Mouse (Mus musculus) kidney, embryonic 14.5 days (tissue): ENCODE measurements around the gene Megf8. TPM values are rescaled to one million over a fixed set of nuclear protein-coding genes. Genes with fewer than 3 reads are reported as not detected.

ENCODE experiments used
- ATAC-seq: fragments of 200-750 bp; cut with Nextera tagmentation; 2 replicates; pipeline ENCODE4 v1.8.0; 2017; ENCODE audit warnings: moderate number of reproducible peaks, mild to moderate bottlenecking, moderate TSS enrichment, moderate library complexity; ENCODE audit not compliant: low FRiP score, low TSS enrichment
- H3K27ac ChIP-seq: fragments of 300-500 bp; sonication (generic); 2 replicates; pipeline ENCODE4 v1.5.1; 2014; ENCODE audit warnings: low read depth, mild to moderate bottlenecking, low read length, moderate library complexity, mixed read lengths
- H3K27me3 ChIP-seq: fragments of 300-500 bp; sonication (generic); 2 replicates; pipeline ENCODE4 v1.6.1; 2014; ENCODE audit warnings: mild to moderate bottlenecking, low read length; ENCODE audit not compliant: control insufficient read depth, insufficient read depth
- H3K36me3 ChIP-seq: fragments of 300-500 bp; sonication (generic); 2 replicates; pipeline ENCODE4 v1.6.1; 2014; ENCODE audit warnings: low read length, mixed read lengths; ENCODE audit not compliant: control insufficient read depth, insufficient read depth
- H3K4me1 ChIP-seq: fragments of 300-500 bp; sonication (generic); 2 replicates; pipeline ENCODE4 v1.6.1; 2014; ENCODE audit warnings: low read length, mixed read lengths; ENCODE audit not compliant: control insufficient read depth, insufficient read depth
- H3K4me2 ChIP-seq: fragments of 300-500 bp; sonication (generic); replicated peaks from 2 replicates; pipeline ENCODE4 v1.6.1; 2014; ENCODE audit warnings: low read depth, mild to moderate bottlenecking, low read length
- H3K4me3 ChIP-seq: fragments of 300-500 bp; sonication (generic); 2 replicates; pipeline ENCODE4 v1.5.1; 2014; ENCODE audit warnings: mild to moderate bottlenecking, low read length
- H3K9ac ChIP-seq: fragments of 300-500 bp; sonication (generic); 2 replicates; pipeline ENCODE4 v1.6.1; 2014; ENCODE audit warnings: low read depth, mild to moderate bottlenecking, low read length, moderate library complexity
- H3K9me3 ChIP-seq: fragments of 300-500 bp; sonication (generic); 2 replicates; pipeline ENCODE4 v1.6.1; 2016; ENCODE audit warnings: low read length; ENCODE audit not compliant: control insufficient read depth
- WGBS: fragments of 180-500 bp; shearing (Covaris S2); extraction: QIAGEN DNeasy Blood & Tissue Kit; methylation state at CpG from one replicate; pipeline ENCODE4 v1.1.7; 2014; 5-methylcytosine and 5-hydroxymethylcytosine counted together
- polyA plus RNA-seq: library from polyadenylated mRNA; unstranded; fragments of >200 nt; fragmentation: Nextera tagmentation; extraction: Ambion mirVana; gene quantifications from 2 replicates; pipeline ENCODE4 v1.2.1, GENCODE M21; 2014

The Megf8 gene
- polyA plus RNA-seq, 1 experiment from 2014 or later: 14.0 TPM

GRCm38 (mm10) chr7:25271651-25272444 lies 45.1 kb upstream of the Megf8 start:
- WGBS: 88% methylated on average over 30 of the region's 30 CpGs
- peaks cover 26% of the 10 kb centered on the region for H3K4me1 ChIP-seq

GRCm38 (mm10) chr7:25272445-25273258 lies 44.3 kb upstream of the Megf8 start:
- no peak overlapping the region for H3K27ac ChIP-seq
- no peak overlapping the region for H3K9ac ChIP-seq
- H3K36me3 ChIP-seq: peaks cover 29% of the 10 kb centered on the region
- no peaks in the 10 kb centered on the region for H3K27me3 ChIP-seq
- peaks cover 31% of the 10 kb centered on the region for H3K4me1 ChIP-seq
- no peak overlapping the region for H3K4me3 ChIP-seq
- H3K4me2 ChIP-seq: no peak overlapping the region
- no peaks in the 10 kb centered on the region for H3K9me3 ChIP-seq
- ATAC-seq: no peak
- WGBS: 85% methylated on average over 38 of the region's 38 CpGs

More at GRCm38 (mm10) chr7:25271651-25272444, 45.1 kb upstream of the Megf8 start:
- no peak overlapping the region for H3K4me3 ChIP-seq
- H3K9ac ChIP-seq: peak overlapping the region; percentile 2; the same call in 1 of the 2 replicates
- no peak overlapping the region for H3K27ac ChIP-seq
- H3K4me2 ChIP-seq: no peak overlapping the region
- ATAC-seq: no peak
- H3K27me3 ChIP-seq: no peaks in the 10 kb centered on the region
- peaks cover 29% of the 10 kb centered on the region for H3K36me3 ChIP-seq
- H3K9me3 ChIP-seq: no peaks in the 10 kb centered on the region

- peaks cover 35% of the 10 kb centered on the region for H3K4me1 ChIP-seq
- ATAC-seq: no peak
- WGBS: 91% methylated on average over 22 of the region's 22 CpGs
- no peak overlapping the region for H3K4me3 ChIP-seq
- H3K27me3 ChIP-seq: no peaks in the 10 kb centered on the region
- H3K9me3 ChIP-seq: no peaks in the 10 kb centered on the region
- H3K9ac ChIP-seq: no peak overlapping the region
- H3K27ac ChIP-seq: no peak overlapping the region
- peaks cover 29% of the 10 kb centered on the region for H3K36me3 ChIP-seq
- no peak overlapping the region for H3K4me2 ChIP-seq
Measured at GRCm38 (mm10) chr7:25273259-25274241, 43.4 kb upstream of the Megf8 start.

GRCm38 (mm10) chr7:25274571-25274970 lies 42.4 kb upstream of the Megf8 start:
- 50% methylated on average over 5 of the region's 5 CpGs for WGBS
- no peaks in the 10 kb centered on the region for H3K27me3 ChIP-seq
- ATAC-seq: no peak
- no peak overlapping the region for H3K4me3 ChIP-seq
- no peaks in the 10 kb centered on the region for H3K9me3 ChIP-seq
- H3K27ac ChIP-seq: no peak overlapping the region
- peaks cover 29% of the 10 kb centered on the region for H3K36me3 ChIP-seq
- no peak overlapping the region for H3K9ac ChIP-seq
- peaks cover 30% of the 10 kb centered on the region for H3K4me1 ChIP-seq
- H3K4me2 ChIP-seq: no peak overlapping the region

GRCm38 (mm10) chr7:25274996-25275395 lies 42.0 kb upstream of the Megf8 start:
- H3K27ac ChIP-seq: no peak overlapping the region

GRCm38 (mm10) chr7:25275555-25276298 lies 41.2 kb upstream of the Megf8 start:
- Histone ChIP-seq H3K27me3 (no peaks in the 10 kb centered on the region), H3K4me1 (peaks cover 30% of the 10 kb centered on the region), H3K9me3 (no peaks in the 10 kb centered on the region), H3K36me3 (peaks cover 29% of the 10 kb centered on the region), H3K27ac (no peak overlapping the region), H3K4me3 (no peak overlapping the region), H3K4me2 (no peak overlapping the region), H3K9ac (no peak overlapping the region)
- 50% methylated on average over 9 of the region's 9 CpGs for WGBS
- ATAC-seq: no peak

More at GRCm38 (mm10) chr7:25274996-25275395, 42.0 kb upstream of the Megf8 start:
- Histone ChIP-seq H3K4me2 (no peak overlapping the region), H3K9me3 (no peaks in the 10 kb centered on the region), H3K4me1 (peaks cover 30% of the 10 kb centered on the region), H3K4me3 (no peak overlapping the region), H3K36me3 (peaks cover 29% of the 10 kb centered on the region), H3K9ac (no peak overlapping the region), H3K27me3 (no peaks in the 10 kb centered on the region)
- ATAC-seq: no peak
- WGBS: 74% methylated on average over 3 of the region's 3 CpGs

- H3K27me3 ChIP-seq: no peaks in the 10 kb centered on the region
- WGBS: 89% methylated on average over 4 of the region's 4 CpGs
- peak overlapping the region; percentile 93 for H3K4me2 ChIP-seq
- no peak for ATAC-seq
- H3K9ac ChIP-seq: peak overlapping the region; percentile 77; the same call in 1 of the 2 replicates
- H3K4me1 ChIP-seq: peaks cover 38% of the 10 kb centered on the region
- peak overlapping the region; percentile 98; the same call in 1 of the 2 replicates for H3K27ac ChIP-seq
- H3K4me3 ChIP-seq: no peak overlapping the region; the same call in 1 of the 2 replicates
- no peaks in the 10 kb centered on the region for H3K9me3 ChIP-seq
- peaks cover 13% of the 10 kb centered on the region for H3K36me3 ChIP-seq
Measured at GRCm38 (mm10) chr7:25277405-25277804, 39.6 kb upstream of the Megf8 start.

- Histone ChIP-seq H3K4me2 (peak overlapping the region; percentile 93), H3K9ac (peak overlapping the region; percentile 77; the same call in 1 of the 2 replicates), H3K36me3 (peaks cover 8% of the 10 kb centered on the region), H3K4me1 (peaks cover 38% of the 10 kb centered on the region), H3K4me3 (peak overlapping the region; percentile 74), H3K27me3 (no peaks in the 10 kb centered on the region), H3K9me3 (no peaks in the 10 kb centered on the region), H3K27ac (peak overlapping the region; percentile 98)
- 14% methylated on average over 4 of the region's 4 CpGs for WGBS
- no peak for ATAC-seq
Measured at GRCm38 (mm10) chr7:25277998-25278340, 39.0 kb upstream of the Megf8 start.
